Mouse (Mus musculus) 3134 (cell line): ENCODE results near the gene Usp49.
"Not testable (repeated sequence)": the region's sequence is repeated elsewhere in the genome, so short reads cannot be mapped to it uniquely, and the experiment has no call there.

ENCODE experiments used
- DNase-seq: peaks from one replicate; pipeline ENCODE4 v3.0.0-alpha.2; 2011; ENCODE audit warnings: low spot score; ENCODE audit not compliant: insufficient read length; ENCODE audit errors: extremely low read depth

Gene Usp49

GRCm38 (mm10) chr17:47630678-47631065 lies at the start of gene Usp49:
Usp49 (plus strand) TSS chr17:47630690.
- DNase-seq, result no peak

GRCm38 (mm10) chr17:47580962-47581361 lies 49.5 kb upstream of the Usp49 start:
- DNase-seq, result no peak

- DNase-seq, result no peak
These were observed 42.0 kb upstream of the Usp49 start for GRCm38 (mm10) chr17:47588517-47588916.

DNA sequence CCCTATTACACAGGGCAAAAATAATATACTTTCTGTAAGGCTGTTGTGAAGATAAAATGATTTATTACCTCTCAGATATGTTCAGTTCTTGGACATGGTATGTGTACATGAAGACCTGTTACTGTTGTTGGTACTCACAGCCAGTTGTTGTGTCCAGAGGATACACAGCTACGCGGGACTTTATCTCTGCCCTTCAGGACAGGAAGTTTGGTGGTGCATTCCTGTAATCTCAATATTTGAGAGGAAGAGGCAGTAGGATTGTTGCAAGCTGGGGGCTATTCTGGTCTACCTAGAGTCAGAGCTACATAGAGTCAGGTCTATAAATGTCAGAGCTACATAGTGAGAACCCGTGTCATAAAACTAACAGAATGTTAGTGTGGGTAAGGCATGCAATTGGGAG lies 39.4 kb upstream of the Usp49 start:
- no peak for DNase-seq

- DNase-seq, result peak; percentile 93
These were observed 37.2 kb upstream of the Usp49 start for GRCm38 (mm10) chr17:47593215-47593853.

DNA sequence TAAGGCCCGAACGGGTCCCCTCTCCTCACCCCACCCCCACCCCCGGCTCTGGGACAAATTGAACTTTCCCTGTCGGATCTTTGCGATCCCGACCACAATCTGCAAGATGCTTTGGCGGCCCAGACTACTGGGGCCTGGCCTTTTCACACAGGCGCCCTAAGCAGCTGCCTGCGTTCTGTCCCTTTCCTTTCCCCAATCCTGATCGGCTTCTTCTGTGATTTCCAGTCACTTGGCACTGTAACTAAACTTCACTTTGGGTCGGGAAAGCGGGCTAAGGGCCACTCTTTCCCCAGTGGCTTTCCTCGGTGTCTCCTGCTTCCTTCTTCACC lies 36.7 kb upstream of the Usp49 start:
- DNase-seq, result no peak

- peak; percentile 64 for DNase-seq
These were observed 36.1 kb upstream of the Usp49 start for GRCm38 (mm10) chr17:47594183-47594968.

GRCm38 (mm10) chr17:47594969-47595247 lies 35.6 kb upstream of the Usp49 start:
- DNase-seq, result no peak

DNA sequence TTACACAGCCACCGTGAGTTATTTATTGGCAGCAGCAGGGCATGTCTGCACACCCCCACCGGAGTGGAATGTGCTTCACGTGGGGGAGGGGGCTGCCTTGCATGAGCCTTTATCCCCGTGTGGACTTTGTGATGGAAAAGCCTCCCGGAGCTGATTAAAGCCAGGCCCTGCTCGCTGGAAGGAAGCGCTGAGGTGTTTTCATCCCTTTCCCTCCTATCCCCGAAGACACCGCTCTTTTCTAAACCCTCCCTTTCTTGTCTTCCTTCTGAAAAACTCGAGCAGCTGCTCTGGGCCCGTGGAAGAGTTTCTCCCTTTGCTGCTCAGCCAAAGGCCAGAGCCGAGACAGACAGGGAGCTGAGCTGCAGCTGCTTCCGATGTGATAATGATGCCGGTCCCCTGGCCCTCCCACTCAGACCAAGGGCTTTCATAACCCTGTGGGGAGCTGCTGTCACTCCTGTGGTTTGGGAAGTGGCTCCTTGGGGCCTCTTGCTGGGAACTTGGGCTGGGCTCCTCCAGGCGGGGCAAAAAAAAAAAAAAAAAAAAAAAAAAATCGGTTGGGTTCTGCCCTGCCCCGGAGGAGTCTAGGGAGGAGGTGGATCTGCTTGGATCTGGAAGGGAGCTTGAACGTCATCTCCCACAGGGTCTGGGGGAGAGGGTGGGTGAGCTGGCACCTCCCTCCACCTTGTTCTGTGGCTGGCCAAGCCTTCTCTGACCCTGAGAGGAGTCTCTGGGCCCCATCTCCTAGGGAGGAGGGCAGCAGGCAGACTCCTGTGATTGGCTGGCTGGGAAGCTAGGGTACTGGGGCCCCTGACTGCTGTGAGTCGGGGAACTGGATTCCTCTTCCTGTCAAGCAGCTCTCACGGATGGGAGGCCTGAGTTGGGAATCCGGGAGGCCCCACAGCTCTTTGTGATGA lies 35.0 kb upstream of the Usp49 start:
- DNase-seq, result peak; percentile 66

- DNase-seq, result no peak
These were observed 34.2 kb upstream of the Usp49 start for GRCm38 (mm10) chr17:47596162-47596838.

GRCm38 (mm10) chr17:47596839-47597164 lies 33.7 kb upstream of the Usp49 start:
- no peak for DNase-seq

- no peak for DNase-seq
These were observed 33.2 kb upstream of the Usp49 start for GRCm38 (mm10) chr17:47597261-47597660.

GRCm38 (mm10) chr17:47597838-47598579 lies 32.5 kb upstream of the Usp49 start:
- no peak for DNase-seq

DNA sequence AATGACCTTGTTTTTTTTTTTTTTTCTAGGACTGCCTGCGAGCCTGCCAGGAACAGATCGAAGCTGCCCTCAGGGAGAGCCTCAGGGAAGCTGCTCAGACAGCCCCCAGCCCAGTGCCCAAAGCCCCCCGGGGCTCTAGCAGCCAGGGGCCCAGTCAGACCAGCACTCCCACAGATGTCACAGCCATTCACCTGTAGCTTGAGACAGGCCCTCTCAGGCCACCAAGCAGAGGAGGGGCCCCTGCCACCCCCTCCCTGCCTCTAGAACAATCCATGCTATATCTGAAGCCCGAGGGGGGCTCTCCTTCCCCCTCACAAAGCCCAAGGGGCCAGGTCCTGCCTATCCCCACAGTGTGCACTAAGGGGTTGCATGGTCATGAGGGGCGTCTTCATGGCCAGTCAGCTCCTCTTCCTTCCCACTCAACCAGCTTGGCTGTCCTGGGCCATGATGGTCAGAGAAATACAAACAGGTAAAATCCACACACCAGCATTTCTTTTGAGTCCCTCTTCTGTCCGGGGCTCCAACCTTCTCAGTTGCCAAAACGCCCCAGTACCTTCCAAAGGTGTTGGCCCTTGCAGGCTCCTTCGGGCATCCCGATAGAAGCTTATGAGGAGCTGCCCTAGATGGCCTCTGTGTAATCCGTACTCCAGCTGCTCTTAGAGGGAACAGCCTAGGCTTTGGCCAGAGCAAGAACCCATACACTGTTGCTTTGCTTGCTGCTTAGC lies 31.7 kb upstream of the Usp49 start:
- DNase-seq, result not testable (repeated sequence)

DNA sequence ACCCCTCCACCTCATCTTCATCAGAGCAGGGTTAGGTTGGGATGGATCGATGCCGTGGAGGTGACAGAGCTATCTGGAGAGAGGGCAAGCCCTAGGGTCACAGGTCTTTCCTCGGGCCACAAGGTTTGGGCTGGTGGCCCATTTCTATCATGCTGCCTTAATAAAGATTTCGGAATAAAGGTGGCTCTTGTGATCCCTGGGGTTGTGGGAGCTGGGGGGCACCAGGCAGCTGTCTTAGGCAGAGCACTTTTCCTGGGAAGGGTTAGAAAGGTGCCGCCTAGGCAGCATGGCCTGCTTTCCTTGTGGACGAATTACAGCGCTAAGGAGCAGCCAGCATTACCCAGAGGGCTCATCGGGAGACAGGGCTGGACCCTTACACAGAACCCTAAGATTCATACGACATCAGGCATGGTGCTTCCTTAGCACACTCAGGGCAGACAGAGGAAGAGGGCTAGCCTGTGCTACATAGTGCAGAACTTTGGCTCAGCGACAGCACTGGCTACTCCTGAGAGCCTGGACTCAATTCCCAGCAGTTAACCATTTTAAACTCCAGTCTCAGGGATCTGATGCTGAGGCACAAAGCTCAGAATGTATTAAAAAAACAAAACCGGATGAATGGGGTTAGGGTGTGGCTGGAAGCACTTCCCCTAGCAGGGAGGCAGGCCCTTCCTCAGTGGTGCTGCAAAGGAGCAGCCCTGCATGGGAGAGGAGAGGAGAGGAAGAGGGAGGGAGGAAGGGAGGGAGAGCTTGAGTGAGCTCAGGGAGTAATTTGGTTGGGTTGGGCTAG lies 30.8 kb upstream of the Usp49 start:
- DNase-seq, result no peak

DNA sequence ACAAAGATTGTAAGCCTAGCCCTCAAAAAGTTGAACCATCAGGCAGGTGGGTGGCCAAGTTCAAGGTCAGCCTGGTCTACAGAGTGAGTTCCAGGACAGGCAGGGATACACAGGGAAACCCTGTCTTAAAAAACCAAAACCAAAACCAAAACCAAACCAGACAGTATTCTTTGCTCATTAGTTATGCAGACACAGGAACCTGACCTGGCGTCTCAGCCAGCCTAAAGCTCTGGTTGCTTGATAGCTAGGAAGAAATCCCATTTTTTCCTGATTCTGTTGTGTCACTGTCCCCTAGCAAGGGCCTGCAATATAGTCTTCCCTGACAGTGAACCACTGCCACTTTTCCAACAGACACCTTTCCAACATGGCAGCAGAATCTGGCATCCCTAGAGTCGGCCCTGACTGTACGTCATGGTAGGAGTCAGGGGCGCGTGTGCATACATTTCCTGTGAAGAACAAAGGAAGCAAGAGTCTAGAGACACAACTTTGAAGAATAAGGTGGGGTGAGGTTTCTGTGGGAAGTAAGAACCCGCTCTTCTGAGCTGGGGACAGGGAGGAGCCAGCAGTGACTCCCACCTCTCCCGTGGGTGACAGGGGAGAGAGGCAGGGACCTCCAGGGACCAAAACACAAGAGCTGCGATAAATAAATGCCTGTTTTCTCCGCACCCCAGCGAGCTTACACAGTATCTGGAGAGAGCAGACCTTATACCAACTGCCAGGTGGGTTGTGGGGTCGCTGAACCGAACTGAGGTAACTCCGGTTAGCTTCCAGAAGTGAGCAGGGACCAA lies 29.7 kb upstream of the Usp49 start:
- DNase-seq, result no peak

DNA sequence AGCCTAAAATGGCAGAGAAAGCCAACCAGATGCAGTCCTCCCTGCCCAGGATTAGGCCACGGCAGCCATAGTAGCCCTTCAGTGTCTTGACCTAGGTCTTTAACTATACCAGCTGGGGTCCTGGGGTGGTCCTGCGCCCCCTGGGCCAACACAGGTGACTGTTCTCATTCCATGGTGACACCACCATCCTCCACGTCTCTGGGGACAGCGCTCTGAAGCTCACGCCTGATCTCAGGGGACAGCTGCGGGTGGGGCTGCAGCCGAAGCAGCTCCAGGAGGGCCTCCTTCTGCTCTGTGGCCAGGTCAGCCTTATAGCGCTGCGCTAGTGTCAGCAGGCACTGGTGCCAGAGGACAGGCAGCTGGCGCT lies 29.1 kb upstream of the Usp49 start:
- DNase-seq, result no peak

DNA sequence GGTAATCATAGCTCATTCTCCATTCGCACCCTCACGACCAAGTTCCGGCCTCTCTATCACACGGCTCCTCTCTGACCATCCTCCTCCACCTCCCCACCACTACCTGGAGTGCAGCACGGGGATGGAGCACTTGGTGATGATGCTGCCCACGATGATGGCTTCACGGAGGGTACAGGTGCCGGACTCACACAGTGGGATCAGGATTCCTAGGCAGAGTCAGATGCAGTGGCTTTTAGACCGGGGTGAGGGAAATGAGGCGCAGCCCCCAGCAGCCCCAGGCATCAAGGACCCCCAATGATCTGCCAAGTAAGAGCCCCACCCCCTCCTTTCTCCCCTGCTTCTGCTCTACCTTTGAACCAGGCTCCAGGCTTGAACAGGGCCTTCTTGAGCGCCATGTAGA lies 28.2 kb upstream of the Usp49 start:
- no peak for DNase-seq
